17 mouse cellular contexts compared by ENCODE assay signal in genomic region chr15:80070095-80070644, GRCm38 (mm10). TPM values are rescaled to one million over a fixed set of nuclear protein-coding genes. Genes with fewer than 3 reads are reported as not detected.
DNase-seq lines count a peak whose midpoint lies in the region; ATAC-seq and TF ChIP-seq lines count a peak whose summit lies in the region.
"Had no signal": no experiment of that assay in that cellular context is flagged by ENCODE, and none has a peak within 500 bp of the region (broad histone marks: within the 10 kb centered on the region; RNA-seq: fewer than 3 reads in every experiment).

No protein-coding gene starts in this region.

- peaks cover 33% of the 10 kb centered on the region for H3K4me1 ChIP-seq in heart, embryonic 10.5 days
- H3K4me1 ChIP-seq in heart, embryonic 12.5 days (replicated peaks): peaks cover 28% of the 10 kb centered on the region
- peaks cover 11% of the 10 kb centered on the region for H3K4me1 ChIP-seq in lung, embryonic 15.5 days
- H3K4me1 ChIP-seq in ES-Bruce4 (ENCODE audit: control insufficient read depth, insufficient read depth, low read length): peaks cover 3% of the 10 kb centered on the region
- H3K4me1 ChIP-seq: forebrain, embryonic 15.5 days; midbrain, embryonic 13.5 days had no signal

- H3K36me3 ChIP-seq in heart, embryonic 10.5 days: no peaks in the 10 kb centered on the region
- no peaks in the 10 kb centered on the region for H3K36me3 ChIP-seq in heart, embryonic 12.5 days
- no peaks in the 10 kb centered on the region for H3K36me3 ChIP-seq in lung, embryonic 15.5 days
- H3K36me3 ChIP-seq in ES-Bruce4 (ENCODE audit: control insufficient read depth, insufficient read depth, low read length, poor library complexity, severe bottlenecking) (no peaks in the 10 kb centered on the region), macrophage (ENCODE audit: inconsistent target) (no peaks in the 10 kb centered on the region)
- H3K36me3 ChIP-seq: forebrain, embryonic 15.5 days; G1E; intestine, embryonic 15.5 days; midbrain, embryonic 13.5 days had no signal

- peak overlapping the region; percentile 57; the same call in 1 of the 2 replicates for H3K27ac ChIP-seq in heart, embryonic 10.5 days
- no peak overlapping the region; the same call in 1 of the 2 replicates for H3K27ac ChIP-seq in heart, embryonic 12.5 days (ENCODE audit: poor library complexity, severe bottlenecking)
- H3K27ac ChIP-seq in lung, embryonic 15.5 days: peak overlapping the region; percentile 37; the same call in 1 of the 2 replicates
- peak overlapping the region; percentile 4; the same call in 1 of the 2 replicates for H3K27ac ChIP-seq in ES-Bruce4 (ENCODE audit: insufficient read depth, low read length)
- peak overlapping the region; percentile 98 for H3K27ac ChIP-seq in macrophage
- H3K27ac ChIP-seq: forebrain, embryonic 15.5 days; intestine, embryonic 15.5 days; kidney, postnatal 0 days; layer of hippocampus, adult 2 months; midbrain, embryonic 13.5 days had no signal

- no peak for TF ChIP-seq POLR2A in ES-Bruce4 (IDR thresholded peaks at IDR 0.05; ENCODE audit: insufficient read depth, low read length)

- 51% methylated on average over 8 of the region's 8 CpGs for WGBS in heart, embryonic 10.5 days
- WGBS in heart, embryonic 12.5 days: 41% methylated on average over 8 of the region's 8 CpGs
- 62% methylated on average over 8 of the region's 8 CpGs for WGBS in lung, embryonic 15.5 days
- 97% methylated on average over 8 of the region's 8 CpGs for WGBS in macrophage (ENCODE audit: missing documents)

- H3K27me3 ChIP-seq in heart, embryonic 10.5 days (ENCODE audit: insufficient read depth, poor library complexity, severe bottlenecking): 0 out of 2 replicates have a peak, but pooled peaks cover 3% of the 10 kb centered on the region
- no peaks in the 10 kb centered on the region for H3K27me3 ChIP-seq in heart, embryonic 12.5 days (replicated peaks)
- no peaks in the 10 kb centered on the region for H3K27me3 ChIP-seq in lung, embryonic 15.5 days
- no peaks in the 10 kb centered on the region for H3K27me3 ChIP-seq in ES-Bruce4 (ENCODE audit: control insufficient read depth, insufficient read depth, low read length, poor library complexity, severe bottlenecking)
- H3K27me3 ChIP-seq: forebrain, embryonic 15.5 days; intestine, embryonic 15.5 days had no signal

- no peak overlapping the region for H3K4me3 ChIP-seq in heart, embryonic 10.5 days
- H3K4me3 ChIP-seq in heart, embryonic 12.5 days: no peak overlapping the region
- H3K4me3 ChIP-seq in lung, embryonic 15.5 days: no peak overlapping the region
- H3K4me3 ChIP-seq in ES-Bruce4 (ENCODE audit: low read depth, low read length) (no peak overlapping the region), macrophage (ENCODE audit: inconsistent target) (no peak overlapping the region)
- H3K4me3 ChIP-seq: forebrain, embryonic 15.5 days; intestine, embryonic 15.5 days; layer of hippocampus, adult 2 months; midbrain, embryonic 13.5 days had no signal

- H3K9me3 ChIP-seq in heart, embryonic 10.5 days: no peaks in the 10 kb centered on the region
- H3K9me3 ChIP-seq in heart, embryonic 12.5 days (replicated peaks): no peaks in the 10 kb centered on the region
- no peaks in the 10 kb centered on the region for H3K9me3 ChIP-seq in lung, embryonic 15.5 days
- H3K9me3 ChIP-seq in ES-Bruce4 (replicated peaks; ENCODE audit: control insufficient read depth, insufficient read depth, low read length, poor library complexity, severe bottlenecking): no peaks in the 10 kb centered on the region
- H3K9me3 ChIP-seq: forebrain, embryonic 15.5 days; G1E; intestine, embryonic 15.5 days; midbrain, embryonic 13.5 days had no signal

- no peak overlapping the region; the same call in 1 of the 2 replicates for H3K9ac ChIP-seq in heart, embryonic 12.5 days
- H3K9ac ChIP-seq in lung, embryonic 15.5 days: no peak overlapping the region
- peak overlapping the region; percentile 18; the same call in 1 of the 2 replicates for H3K9ac ChIP-seq in ES-Bruce4 (ENCODE audit: low read depth, poor library complexity, severe bottlenecking)
- H3K9ac ChIP-seq: forebrain, embryonic 15.5 days; intestine, embryonic 15.5 days; midbrain, embryonic 13.5 days had no signal

- TF ChIP-seq EP300 in ES-Bruce4 (IDR thresholded peaks at IDR 0.05; ENCODE audit: insufficient read depth, low read depth, low read length): no peak

- DNase-seq in heart, embryonic 10.5 days (ENCODE audit: low spot score): no peak
- DNase-seq in lung, postnatal 36 days: no peak
- DNase-seq in left cerebral cortex, postnatal 10 days (ENCODE audit: extremely low spot score in 1 of 2, low spot score in 2 of 2): no peak
- DNase-seq: adrenal gland, postnatal 14 days; cerebellum, adult 9-10 months; spleen, adult 18-20 months; thymus, postnatal 36 days had no signal

- intact Hi-C loops in left cerebral cortex, postnatal 10 days (cut with DNase I): loop anchor here (10.0 kb wide), 1 partner anchor 235 kb away; the partner anchor contains the start of genes Cbx6 and Npcd

- ATAC-seq in heart, embryonic 12.5 days (ENCODE audit: insufficient number of reproducible peaks, low FRiP score): no peak
- no peak for ATAC-seq in lung, embryonic 15.5 days (ENCODE audit: borderline replicate concordance, extremely low read depth, low FRiP score, low TSS enrichment)
- ATAC-seq: forebrain, embryonic 15.5 days; intestine, embryonic 15.5 days; midbrain, embryonic 13.5 days had no signal

- no peaks in the 10 kb centered on the region for H3K79me2 ChIP-seq in macrophage (ENCODE audit: inconsistent target)

- no peak for TF ChIP-seq CTCF in ES-Bruce4 (IDR thresholded peaks at IDR 0.05; ENCODE audit: low read depth, low read length)

- no peak overlapping the region for H3K4me2 ChIP-seq in heart, embryonic 12.5 days
- no peak overlapping the region for H3K4me2 ChIP-seq in lung, embryonic 15.5 days
- H3K4me2 ChIP-seq: forebrain, embryonic 15.5 days; intestine, embryonic 15.5 days; midbrain, embryonic 13.5 days had no signal

RNA-seq across cellular contexts. Expression of gene Syngr1, which starts 21.0 kb away (rescaled TPM):
- 6.7 and 11.6 TPM in 2 replicates for polyA plus RNA-seq in heart, embryonic 10.5 days (2016; fragmentation: Nextera tagmentation; extraction: Ambion mirVana)
- polyA plus RNA-seq in heart, embryonic 12.5 days (2016; fragmentation: Nextera tagmentation; extraction: Ambion mirVana): 17.2 and 19.0 TPM in 2 replicates
- polyA plus RNA-seq in lung, embryonic 15.5 days (2015; fragmentation: Nextera tagmentation; extraction: Ambion mirVana): 18.8 and 20.6 TPM in 2 replicates
- polyA plus RNA-seq in ES-Bruce4 (2011; ENCODE audit: insufficient read depth, insufficient read length, low read depth, missing spikeins) (30.7 and 32.3 TPM in 2 replicates), macrophage (2018) (139 to 428 TPM (median 314 TPM) in 3 replicates)
- total RNA-seq in macrophage (2018; cell fraction: chromatin; rRNA removed): 100 to 1,000 TPM in 11 of 26 experiments, 10 to 100 TPM in 14, 1 to 10 TPM in 1; 8.5 to 192 (median 76.8) TPM
- 100 to 1,000 TPM; 185 to 377 (median 258) TPM for total RNA-seq in macrophage (2018; cell fraction: cytosol; rRNA removed)
- total RNA-seq in macrophage (2018; cell fraction: nucleus; rRNA removed): 100 to 1,000 TPM in 19 of 26 experiments, 10 to 100 TPM in 7; 29.5 to 228 (median 114) TPM
- 100 to 1,000 TPM; 430 to 441 TPM for total RNA-seq in left cerebral cortex, postnatal 10 days (2021)

RNA-seq across cellular contexts. Expression of gene Rpl3, which starts 21.5 kb away (rescaled TPM):
- polyA plus RNA-seq in heart, embryonic 10.5 days (2016; fragmentation: Nextera tagmentation; extraction: Ambion mirVana): 770 and 980 TPM in 2 replicates
- 601 and 631 TPM in 2 replicates for polyA plus RNA-seq in heart, embryonic 12.5 days (2016; fragmentation: Nextera tagmentation; extraction: Ambion mirVana)
- 1,053 and 1,095 TPM in 2 replicates for polyA plus RNA-seq in lung, embryonic 15.5 days (2015; fragmentation: Nextera tagmentation; extraction: Ambion mirVana)
- polyA plus RNA-seq in ES-Bruce4 (2011; ENCODE audit: insufficient read depth, insufficient read length, low read depth, missing spikeins): 2,815 and 3,044 TPM in 2 replicates
- total RNA-seq in macrophage (2018; cell fraction: chromatin; rRNA removed): 100 to 1,000 TPM in 24 of 26 experiments, 10 to 100 TPM in 2; 70.8 to 495 (median 240) TPM
- total RNA-seq in macrophage (2018; cell fraction: cytosol; rRNA removed): 100 to 1,000 TPM; 413 to 862 (median 571) TPM
- total RNA-seq in macrophage (2018; cell fraction: nucleus; rRNA removed): 100 to 1,000 TPM; 139 to 883 (median 221) TPM
- 633 to 940 TPM (median 770 TPM) in 3 replicates for polyA plus RNA-seq in macrophage (2018)
- total RNA-seq in left cerebral cortex, postnatal 10 days (2021): 100 to 1,000 TPM; 520 to 524 TPM

RNA-seq across cellular contexts. Expression of gene Pdgfb, which starts 55.4 kb away (rescaled TPM):
- polyA plus RNA-seq in heart, embryonic 10.5 days (2016; fragmentation: Nextera tagmentation; extraction: Ambion mirVana): 0.95 and 1.9 TPM in 2 replicates
- polyA plus RNA-seq in heart, embryonic 12.5 days (2016; fragmentation: Nextera tagmentation; extraction: Ambion mirVana): 1.7 and 2.3 TPM in 2 replicates
- polyA plus RNA-seq in lung, embryonic 15.5 days (2015; fragmentation: Nextera tagmentation; extraction: Ambion mirVana): 8.4 TPM in 2 replicates
- 16.8 and 17.1 TPM in 2 replicates for polyA plus RNA-seq in ES-Bruce4 (2011; ENCODE audit: insufficient read depth, insufficient read length, low read depth, missing spikeins)
- total RNA-seq in macrophage (2018; cell fraction: chromatin; rRNA removed): 10 to 100 TPM in 12 of 26 experiments, 1 to 10 TPM in 14; 2.3 to 61.6 (median 9.1) TPM
- 10 to 100 TPM in 12 of 26 experiments, 1 to 10 TPM in 14; 2.9 to 35.1 (median 6.4) TPM for total RNA-seq in macrophage (2018; cell fraction: cytosol; rRNA removed)
- 10 to 100 TPM in 15 of 26 experiments, 1 to 10 TPM in 11; 5.4 to 78.2 (median 13.6) TPM for total RNA-seq in macrophage (2018; cell fraction: nucleus; rRNA removed)
- 10.0 to 24.1 TPM (median 11.9 TPM) in 3 replicates for polyA plus RNA-seq in macrophage (2018)
- total RNA-seq in left cerebral cortex, postnatal 10 days (2021): 10 to 100 TPM; 42.6 to 43.4 TPM
- polyA plus RNA-seq: G1E had no signal
